Mouse (Mus musculus) kidney, postnatal 0 days (tissue): ENCODE results near the gene Alms1. TPM values are rescaled to one million over a fixed set of nuclear protein-coding genes. Genes with fewer than 3 reads are reported as not detected.
"Not testable (repeated sequence)": the region's sequence is repeated elsewhere in the genome, so short reads cannot be mapped to it uniquely, and the experiment has no call there.

ENCODE experiments used
- ATAC-seq: fragments of 200-750 bp; cut with Nextera tagmentation; replicated peaks from 2 replicates; pipeline ENCODE4 v1.8.0; 2017; ENCODE audit warnings: low read depth, moderate number of reproducible peaks, moderate TSS enrichment, moderate library complexity; ENCODE audit not compliant: low FRiP score
- DNase-seq: peaks from one replicate; pipeline ENCODE4 v3.0.0-alpha.2; 2016; ENCODE audit warnings: low spot score
- H3K27ac ChIP-seq: fragments of 300-500 bp; sonication (generic); 2 replicates; pipeline ENCODE4 v1.5.1; 2014; ENCODE audit warnings: mild to moderate bottlenecking
- H3K27me3 ChIP-seq: fragments of 300-500 bp; sonication (generic); 2 replicates; pipeline ENCODE4 v1.6.1; 2014; ENCODE audit warnings: low read length, mixed read lengths; ENCODE audit not compliant: insufficient read depth
- H3K36me3 ChIP-seq: fragments of 300-500 bp; sonication (generic); 2 replicates; pipeline ENCODE4 v1.6.1; 2014; ENCODE audit warnings: low read length, mixed read lengths; ENCODE audit not compliant: insufficient read depth
- H3K4me1 ChIP-seq: fragments of 300-500 bp; sonication (generic); replicated peaks from 2 replicates; pipeline ENCODE4 v1.6.1; 2014; ENCODE audit warnings: antibody characterized with exemption, low read length, mixed read lengths; ENCODE audit not compliant: insufficient read depth
- H3K4me2 ChIP-seq: fragments of 300-500 bp; sonication (generic); 2 replicates; pipeline ENCODE4 v1.6.1; 2014; ENCODE audit warnings: mild to moderate bottlenecking, low read length, moderate library complexity, mixed read lengths
- H3K4me3 ChIP-seq: fragments of 300-500 bp; sonication (generic); replicated peaks from 2 replicates; pipeline ENCODE4 v1.5.1; 2014; ENCODE audit warnings: low read depth, low read length
- H3K9ac ChIP-seq: fragments of 300-500 bp; sonication (generic); 2 replicates; pipeline ENCODE4 v1.6.1; 2014; ENCODE audit warnings: low read depth, low read length
- H3K9me3 ChIP-seq: fragments of 300-500 bp; sonication (generic); replicated peaks from 2 replicates; pipeline ENCODE4 v1.6.1; 2016; ENCODE audit warnings: low read length, inconsistent platforms, mixed read lengths
- WGBS: fragments of 180-500 bp; shearing (Covaris S2); extraction: QIAGEN DNeasy Blood & Tissue Kit; methylation state at CpG from one replicate; pipeline ENCODE4 v1.1.7; 2014; 5-methylcytosine and 5-hydroxymethylcytosine counted together
- microRNA-seq: library from miRNA; unstranded; fragments of <30 nt; microRNA quantifications from one replicate; pipeline ENCODE4, GENCODE M21; 2016
- polyA plus RNA-seq: library from polyadenylated mRNA; unstranded; fragments of >200 nt; fragmentation: Nextera tagmentation; extraction: Ambion mirVana; gene quantifications from 2 replicates; pipeline ENCODE4 v1.2.1, GENCODE M21; 2015

The Alms1 gene
- polyA plus RNA-seq, 1 experiment from 2014 or later: 1.6 TPM

GRCm38 (mm10) chr6:85713105-85713504 is 125.8 kb downstream of the Alms1 start, which contains the start of gene Nat8f7:
Nat8f7 (minus strand) TSS chr6:85713205.
- not testable (repeated sequence) for H3K9ac ChIP-seq, H3K4me3 ChIP-seq, ATAC-seq, H3K9me3 ChIP-seq, H3K27me3 ChIP-seq, DNase-seq, H3K36me3 ChIP-seq, H3K4me2 ChIP-seq, H3K27ac ChIP-seq, H3K4me1 ChIP-seq
- 84% methylated on average over 10 of the region's 10 CpGs for WGBS

Small RNA genes within 50 kb of the gene (microRNA-seq; reads per million reads assigned to microRNA genes)
- not detected for gene Gm27317

Other genes starting within 250 kb of the Alms1 start
- gene Rab11fip5, start 212.9 kb upstream of the Alms1 start, polyA plus RNA-seq: 21.0 and 21.2 TPM in 2 replicates
- not detected in 2 replicates for gene Noto, start 163.6 kb upstream of the Alms1 start, polyA plus RNA-seq
- 34.6 and 38.7 TPM in 2 replicates for gene Smyd5, start 155.5 kb upstream of the Alms1 start, polyA plus RNA-seq
- gene Cct7, start 136.0 kb upstream of the Alms1 start, polyA plus RNA-seq: 358 and 392 TPM in 2 replicates
- 37.3 and 40.2 TPM in 2 replicates for gene Pradc1, start 135.6 kb upstream of the Alms1 start, polyA plus RNA-seq
- 0.04 and 0.08 TPM in 2 replicates for gene Fbxo41, start 84.5 kb upstream of the Alms1 start, polyA plus RNA-seq
- gene Egr4, start 73.9 kb upstream of the Alms1 start, polyA plus RNA-seq: not detected in 2 replicates
- gene Nat8f7, start 125.7 kb downstream of the Alms1 start, polyA plus RNA-seq: 0.13 TPM in 1 of 2 replicates, not detected in the other
- 0.15 TPM in 1 of 2 replicates, not detected in the other for gene Nat8f3, start 178.2 kb downstream of the Alms1 start, polyA plus RNA-seq
- gene Nat8f6, start 233.4 kb downstream of the Alms1 start, polyA plus RNA-seq: 0.14 and 0.64 TPM in 2 replicates
- 0.88 and 1.1 TPM in 2 replicates for gene Nat8f5, start 233.4 kb downstream of the Alms1 start, polyA plus RNA-seq
- gene Nat8, start 244.6 kb downstream of the Alms1 start, polyA plus RNA-seq: 18.0 and 26.8 TPM in 2 replicates